Mouse (Mus musculus): ENCODE results near the gene Nipbl. TPM values are rescaled to one million over a fixed set of nuclear protein-coding genes. Genes with fewer than 3 reads are reported as not detected.

Nipbl gene
- polyA plus RNA-seq, 1 experiment = 7.1 TPM

DNA sequence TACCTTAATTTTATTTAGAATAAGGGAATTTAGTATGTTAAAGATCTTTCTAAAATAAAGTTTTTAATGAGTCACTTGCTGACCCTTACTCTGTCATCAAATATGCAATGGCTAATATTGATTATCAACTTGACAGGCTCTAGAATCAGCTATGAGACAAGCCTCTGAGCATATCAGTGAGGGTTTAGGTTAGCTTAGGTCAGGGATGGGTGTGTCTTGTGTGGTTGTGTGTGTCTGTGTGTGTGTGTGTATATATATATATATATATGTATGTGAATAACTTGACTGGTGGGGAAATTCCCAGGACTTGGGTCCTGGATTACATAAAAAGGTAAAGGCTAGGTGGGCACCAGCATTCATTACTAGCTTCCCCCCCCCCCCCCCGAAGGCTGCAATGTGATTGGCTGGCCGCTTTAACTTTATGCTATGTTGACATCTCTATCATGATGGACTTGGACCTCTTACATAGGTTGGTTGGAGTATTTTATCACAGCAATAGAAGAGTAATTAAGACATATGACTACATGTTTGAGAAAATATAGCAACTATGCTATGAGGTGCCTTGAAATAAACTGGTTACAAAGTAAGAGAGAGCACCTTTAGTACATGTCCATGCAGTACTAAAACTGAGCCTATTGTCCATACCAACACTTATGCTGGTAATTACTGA is 97.0 kb downstream of the Nipbl start:
- no peak for TF ChIP-seq GATA1 (IDR thresholded peaks at IDR 0.05; ENCODE audit: low read length)

DNA sequence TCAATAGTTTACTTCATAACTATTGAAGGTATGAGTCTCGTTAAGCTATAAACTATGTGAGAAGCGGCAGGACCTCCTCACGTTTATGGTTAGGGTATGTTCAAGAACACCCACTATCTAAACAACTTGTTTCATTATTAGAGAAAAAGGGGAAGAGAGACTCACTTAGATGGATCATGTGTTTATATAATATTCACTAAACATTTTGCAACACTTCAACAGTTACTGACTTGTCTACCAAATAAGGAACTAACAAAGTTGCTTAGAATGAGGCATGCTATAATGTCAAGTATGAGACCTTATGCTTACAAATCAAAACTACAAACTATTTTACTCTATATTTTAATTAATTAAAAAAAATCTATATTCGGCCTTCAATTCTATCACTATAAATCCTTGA is 103.7 kb downstream of the Nipbl start:
- TF ChIP-seq GATA1 (IDR thresholded peaks at IDR 0.05; ENCODE audit: low read length) = no peak

DNA sequence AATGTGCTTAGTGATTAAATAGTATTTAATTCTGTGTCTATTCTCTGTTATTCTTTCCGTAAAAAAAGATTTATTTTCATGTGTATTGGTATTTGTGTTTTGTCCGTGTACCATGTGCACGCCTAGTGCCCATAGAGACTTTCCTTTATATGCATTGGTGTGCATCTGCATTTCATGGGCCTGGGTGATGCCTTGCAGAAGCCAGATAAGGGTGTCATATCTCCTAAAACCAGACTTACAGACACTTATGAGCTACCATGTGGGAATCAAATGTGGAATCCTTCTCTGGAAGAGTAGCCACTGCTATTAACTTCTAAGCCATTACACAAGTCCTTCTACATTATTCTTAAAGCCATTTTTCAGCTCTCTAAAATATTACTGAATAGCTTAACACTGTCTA is 112.7 kb downstream of the Nipbl start:
- peak; percentile 10 for TF ChIP-seq GATA1 (IDR thresholded peaks at IDR 0.05; ENCODE audit: low read length)

DNA sequence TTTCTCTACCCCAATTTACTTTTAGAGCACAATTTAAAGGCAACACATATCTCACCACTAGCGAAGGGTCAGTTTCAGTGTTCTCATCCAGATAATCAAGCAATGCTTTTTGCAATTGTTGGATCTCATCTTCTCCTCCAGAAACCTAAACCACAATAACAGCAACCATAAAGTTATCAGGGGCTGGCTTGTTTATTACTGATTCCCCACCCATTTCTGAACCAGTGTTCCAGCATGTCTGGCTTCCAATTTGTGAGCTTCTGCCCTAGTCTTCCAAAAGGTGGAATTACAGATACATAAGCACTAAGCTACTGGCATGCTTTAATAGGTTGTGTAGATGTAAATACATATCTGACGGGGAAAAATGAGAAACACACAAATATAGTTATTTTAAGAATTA is 118.6 kb downstream of the Nipbl start:
- peak; percentile 30 for TF ChIP-seq GATA1 (IDR thresholded peaks at IDR 0.05; ENCODE audit: low read length)

DNA sequence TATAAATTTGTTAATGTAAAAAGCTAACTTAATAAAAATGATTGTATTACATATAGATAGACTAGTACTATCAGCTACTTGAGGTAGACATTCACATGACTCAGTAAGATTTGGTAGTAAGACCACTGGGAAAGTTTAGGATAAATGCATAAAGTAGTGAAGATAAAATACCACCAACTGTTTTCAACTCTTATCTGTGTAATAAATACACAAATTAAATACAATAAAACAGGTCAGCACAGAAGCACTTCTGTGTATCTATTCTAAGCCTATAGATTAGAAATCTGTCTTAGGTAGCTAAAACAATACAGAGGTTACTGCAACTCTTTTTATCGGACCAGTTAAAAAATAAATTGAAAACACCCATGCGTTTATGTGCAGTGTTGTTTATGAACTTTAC is 119.4 kb downstream of the Nipbl start:
- TF ChIP-seq GATA1 (IDR thresholded peaks at IDR 0.05; ENCODE audit: low read length) = peak; percentile 15

DNA sequence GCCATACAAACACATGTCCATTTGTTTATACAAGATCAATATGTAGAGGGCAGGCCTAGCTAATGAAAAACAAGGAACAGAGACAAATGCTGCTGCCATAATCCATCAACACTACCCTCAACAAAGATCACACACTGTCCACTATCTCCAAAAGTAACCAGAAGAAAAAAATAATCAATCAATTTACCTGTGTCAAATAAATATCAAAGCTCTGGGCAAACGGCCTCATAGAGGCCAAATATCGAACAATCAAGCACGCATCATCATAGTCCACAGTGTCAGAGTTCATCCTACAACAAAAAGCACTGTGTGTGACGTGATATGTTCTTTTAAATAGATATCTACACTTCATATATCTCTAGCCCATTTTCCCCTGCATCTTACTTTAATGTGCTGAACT is 120.2 kb downstream of the Nipbl start:
- TF ChIP-seq GATA1 (IDR thresholded peaks at IDR 0.05; ENCODE audit: low read length) = no peak

DNA sequence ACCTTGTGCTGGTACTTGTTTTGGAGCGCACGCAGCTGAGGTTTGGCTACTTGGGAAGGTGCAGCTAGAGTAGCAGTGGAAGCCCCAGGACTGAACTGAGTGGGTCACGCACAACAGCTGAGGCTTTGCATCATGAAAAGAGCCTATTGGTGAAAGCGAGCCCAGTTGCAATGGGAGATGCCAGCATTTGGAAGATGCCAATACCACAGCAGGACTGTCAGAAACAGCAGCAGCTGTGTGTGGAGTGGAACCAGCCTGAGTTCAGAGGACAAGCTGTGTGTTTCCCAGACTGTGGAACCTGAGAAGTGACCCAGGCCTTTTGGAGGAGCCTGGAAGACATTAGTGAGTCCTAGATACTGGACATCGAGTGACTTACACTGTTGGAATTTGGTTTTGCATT is 122.8 kb downstream of the Nipbl start:
- no peak for TF ChIP-seq GATA1 (IDR thresholded peaks at IDR 0.05; ENCODE audit: low read length)

DNA sequence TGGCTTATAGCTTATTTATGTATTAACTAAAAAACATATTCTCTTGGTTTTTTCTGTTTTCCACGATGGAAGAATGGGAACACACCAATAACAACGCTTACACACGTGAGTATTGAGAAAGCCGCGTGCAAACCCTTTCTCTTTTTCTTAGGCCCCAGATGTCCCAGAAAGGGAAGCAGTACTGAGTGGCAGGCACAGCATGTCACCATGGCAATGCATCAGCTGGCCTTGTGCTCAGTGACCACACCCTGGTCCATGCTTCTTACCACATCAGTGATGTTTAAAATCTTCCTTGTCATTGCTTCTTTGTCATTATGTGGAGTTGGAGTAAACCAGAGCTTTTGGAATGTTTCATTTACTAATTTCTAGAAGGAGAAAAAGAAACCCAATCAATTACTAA is 125.1 kb downstream of the Nipbl start:
- no peak for TF ChIP-seq GATA1 (IDR thresholded peaks at IDR 0.05; ENCODE audit: low read length)

DNA sequence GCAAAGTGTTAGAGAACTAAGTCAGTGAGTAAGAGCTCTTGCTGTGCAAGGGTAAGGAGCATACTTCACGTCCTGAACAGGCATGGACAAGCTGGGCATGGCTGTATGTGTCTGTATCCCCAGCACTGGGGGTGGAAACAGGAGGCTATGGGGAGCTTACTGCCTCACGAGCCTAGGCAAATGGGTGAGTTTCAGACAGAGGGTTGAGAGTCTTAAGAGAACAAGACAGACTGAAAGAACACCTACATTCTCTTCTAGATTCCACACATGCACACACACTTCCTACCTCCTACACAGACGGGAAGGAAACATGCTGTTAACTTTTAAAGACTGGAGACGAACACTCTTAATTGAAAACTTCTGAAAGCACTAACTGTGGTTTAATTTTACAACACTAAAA is 126.9 kb downstream of the Nipbl start:
- TF ChIP-seq GATA1 (IDR thresholded peaks at IDR 0.05; ENCODE audit: low read length) = no peak

DNA sequence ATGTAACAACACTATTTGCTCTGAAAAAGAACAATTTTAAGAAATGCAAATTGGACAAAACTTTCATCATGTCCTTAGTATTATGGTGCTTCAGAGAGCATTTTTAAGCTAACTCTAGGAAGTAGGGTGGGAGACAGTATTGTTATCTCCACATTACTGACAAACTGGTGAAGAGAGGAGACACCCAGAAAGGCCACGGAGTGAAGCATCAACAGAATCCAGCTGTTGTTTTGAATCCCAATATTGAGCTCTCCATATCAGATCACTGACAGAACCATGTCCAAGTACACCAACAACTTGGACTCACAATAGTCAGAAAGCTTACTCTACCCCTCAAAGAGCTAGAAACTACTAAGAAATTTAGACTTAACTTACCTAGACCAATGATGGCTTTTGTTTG is 138.8 kb downstream of the Nipbl start:
- no peak for TF ChIP-seq GATA1 (IDR thresholded peaks at IDR 0.05; ENCODE audit: low read length)

DNA sequence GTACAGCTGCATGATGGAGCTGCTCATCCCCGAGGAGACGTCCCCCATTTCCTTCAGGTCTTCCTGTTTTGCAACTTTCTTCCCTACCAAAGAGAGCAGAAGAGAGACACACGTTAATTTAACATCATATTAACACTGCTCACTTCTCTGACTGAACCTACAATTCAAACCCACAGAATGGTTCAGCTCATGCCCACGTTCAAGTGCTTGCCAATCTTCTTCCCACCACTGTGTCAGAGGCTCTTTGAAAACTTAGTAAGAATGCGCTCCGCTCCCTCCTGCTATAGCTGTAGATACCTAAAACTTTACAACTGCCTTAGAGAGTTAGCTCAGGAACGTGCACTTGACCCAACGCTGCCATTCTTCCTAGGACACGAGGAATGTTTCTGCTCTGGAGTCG is 141.3 kb downstream of the Nipbl start:
- TF ChIP-seq GATA1 (IDR thresholded peaks at IDR 0.05; ENCODE audit: low read length) = no peak

DNA sequence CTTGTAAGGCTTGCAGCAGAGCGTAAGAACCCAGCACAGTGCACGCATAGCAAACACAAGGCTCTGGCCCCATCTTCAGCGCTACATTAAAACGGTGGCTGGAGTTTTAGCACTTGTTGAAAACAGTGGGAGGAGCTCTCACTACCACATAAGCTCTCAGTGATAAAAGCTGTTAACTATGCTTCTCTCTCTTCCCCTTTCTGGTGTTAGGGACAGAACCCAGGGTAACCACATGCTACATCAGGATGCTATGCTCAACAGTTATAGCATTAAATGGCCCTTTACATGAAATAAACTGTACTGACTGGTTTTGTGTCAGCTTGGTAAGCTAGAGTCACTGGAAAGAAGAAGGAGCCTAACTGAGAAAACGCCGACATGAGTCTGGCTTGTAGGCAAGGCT is 150.1 kb downstream of the Nipbl start:
- TF ChIP-seq GATA1 (IDR thresholded peaks at IDR 0.05; ENCODE audit: low read length) = no peak

DNA sequence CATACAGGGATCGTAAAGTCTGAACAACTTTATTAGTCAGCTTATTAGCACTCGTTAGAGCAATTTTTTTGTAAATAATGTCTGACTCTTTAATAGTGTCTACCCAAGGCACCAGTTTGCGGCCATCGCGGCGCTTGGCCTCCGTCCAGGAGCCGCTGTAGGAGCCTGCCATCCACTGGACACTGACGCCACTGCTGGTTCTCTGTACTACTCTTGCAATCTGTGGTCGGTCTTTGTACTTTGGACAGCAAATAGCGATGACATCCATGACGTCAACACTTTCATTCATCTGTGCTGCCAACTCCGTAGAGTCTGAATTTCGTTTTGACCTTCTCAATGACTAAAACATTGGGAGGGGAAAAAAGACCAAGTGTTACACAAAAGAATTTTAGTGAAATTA is 153.0 kb downstream of the Nipbl start:
- TF ChIP-seq GATA1 (IDR thresholded peaks at IDR 0.05; ENCODE audit: low read length) = no peak

DNA sequence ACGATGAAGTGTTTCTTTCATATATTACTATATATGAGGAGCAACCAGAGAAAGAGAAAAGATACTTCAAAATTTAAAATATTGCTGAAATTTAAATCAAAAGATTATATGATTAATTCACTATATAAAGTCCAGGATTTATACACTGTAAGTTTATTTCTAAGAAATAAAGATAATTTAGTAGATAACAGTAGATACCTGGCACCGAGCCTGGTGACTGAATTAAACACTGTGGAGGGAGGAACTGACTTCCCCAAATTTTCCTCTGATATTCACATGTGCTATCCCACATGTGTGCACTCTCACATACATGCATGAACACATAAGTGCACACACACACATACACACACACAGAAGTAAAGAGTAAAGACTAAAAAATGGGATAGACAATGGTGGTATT is 162.1 kb downstream of the Nipbl start:
- no peak for TF ChIP-seq GATA1 (IDR thresholded peaks at IDR 0.05; ENCODE audit: low read length)

DNA sequence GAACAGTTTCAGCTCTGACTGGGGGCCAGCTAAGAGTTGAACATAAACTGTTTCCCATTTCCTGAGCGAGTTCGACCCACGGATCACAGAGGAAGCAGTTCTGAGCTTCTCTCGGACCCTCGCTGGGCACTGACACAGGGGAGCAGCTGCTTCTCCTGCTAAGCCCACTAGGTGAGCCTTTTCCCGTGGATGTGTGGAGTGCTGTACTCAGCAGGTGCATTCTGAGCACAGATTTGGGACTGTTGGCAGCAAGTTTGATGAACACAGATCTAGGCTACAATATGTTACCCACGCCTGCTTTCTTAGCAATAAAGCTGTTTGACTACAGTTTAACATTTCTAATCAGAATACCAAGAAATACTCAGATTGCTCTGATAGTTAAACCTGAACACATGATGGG is 162.6 kb downstream of the Nipbl start:
- no peak for TF ChIP-seq GATA1 (IDR thresholded peaks at IDR 0.05; ENCODE audit: low read length)

DNA sequence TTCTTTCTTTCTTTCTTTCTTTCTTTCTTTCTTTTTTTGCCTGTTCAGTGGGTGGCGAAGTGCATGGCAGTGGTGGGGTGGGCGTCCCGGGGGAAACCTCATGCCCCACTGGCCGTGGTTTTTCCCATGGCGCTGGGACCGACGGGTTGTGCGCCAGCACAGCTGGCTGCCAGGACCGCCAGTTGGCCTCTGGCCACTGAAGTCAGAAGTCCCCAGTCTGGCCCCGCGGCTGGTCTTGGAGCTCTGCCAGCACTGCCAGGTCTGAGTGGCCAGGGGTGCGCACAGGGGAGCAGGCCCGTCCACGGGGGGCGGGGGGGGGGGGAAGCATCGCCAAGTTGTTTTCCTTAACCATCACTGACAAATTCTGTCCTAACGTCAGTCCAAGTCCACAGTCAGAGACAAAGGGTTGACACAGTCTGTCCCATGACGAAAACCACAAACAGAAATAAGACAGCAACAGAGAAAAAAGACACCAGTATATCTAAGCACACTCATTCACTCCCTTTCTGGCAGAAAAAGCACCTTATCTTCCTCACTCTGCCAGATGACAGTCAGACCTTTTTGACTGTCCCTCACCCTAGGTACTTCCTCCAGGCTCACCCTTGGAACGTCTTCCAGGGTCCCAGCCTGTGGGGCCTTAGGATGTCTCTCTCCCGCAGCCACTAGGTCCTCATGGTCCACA is 164.2 kb downstream of the Nipbl start:
- TF ChIP-seq GATA1 (IDR thresholded peaks at IDR 0.05; ENCODE audit: low read length) = no peak

DNA sequence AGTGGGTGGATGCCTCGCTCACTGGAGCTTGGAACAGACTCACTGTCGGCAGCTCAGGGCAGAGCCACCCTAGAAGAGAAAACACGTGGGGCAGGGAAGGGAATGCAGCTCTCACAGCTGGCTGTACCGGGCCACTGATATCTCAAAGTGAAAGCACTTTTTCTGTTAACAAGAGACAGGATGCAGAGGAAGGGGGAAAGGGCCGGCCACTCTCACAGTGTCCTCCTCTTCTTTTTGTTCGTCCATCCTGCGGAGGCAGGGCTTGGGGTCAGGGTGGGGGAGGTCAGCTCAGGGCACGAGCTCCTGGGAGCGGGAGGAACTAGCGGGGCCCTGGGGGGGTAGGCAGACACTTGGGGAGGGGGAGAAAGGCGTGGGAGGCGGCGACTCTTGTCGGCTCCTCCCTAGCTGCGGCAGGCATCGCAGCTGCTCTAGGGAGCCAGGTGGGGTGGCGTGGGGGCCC is 164.9 kb downstream of the Nipbl start:
- no peak for TF ChIP-seq GATA1 (IDR thresholded peaks at IDR 0.05; ENCODE audit: low read length)

Measured in G1E-ER4 (cell line).